Mouse (Mus musculus) embryonic facial prominence, embryonic 14.5 days (tissue): ENCODE data around the gene Snx33. TPM values are rescaled to one million over a fixed set of nuclear protein-coding genes. Genes with fewer than 3 reads are reported as not detected.

Experiments
- ATAC-seq: fragments of 200-750 bp; cut with Nextera tagmentation; 2 replicates; pipeline ENCODE4 v1.8.0; 2017; ENCODE audit warnings: low read depth, moderate number of reproducible peaks, moderate TSS enrichment
- DNase-seq: peaks from one replicate; pipeline ENCODE4 v3.0.0-alpha.2; 2015; ENCODE audit warnings: low spot score
- H3K27ac ChIP-seq: fragments of 300-500 bp; sonication (generic); replicated peaks from 2 replicates; pipeline ENCODE4 v1.5.1; 2014; ENCODE audit warnings: low read depth, mild to moderate bottlenecking, low read length, moderate library complexity
- H3K27me3 ChIP-seq: fragments of 300-500 bp; sonication (generic); replicated peaks from 2 replicates; pipeline ENCODE4 v1.6.1; 2014; ENCODE audit warnings: low read length; ENCODE audit not compliant: control insufficient read depth, insufficient read depth
- H3K36me3 ChIP-seq: fragments of 300-500 bp; sonication (generic); 2 replicates; pipeline ENCODE4 v1.6.1; 2014; ENCODE audit warnings: low read length, mixed read lengths; ENCODE audit not compliant: control insufficient read depth, insufficient read depth
- H3K4me1 ChIP-seq: fragments of 300-500 bp; sonication (generic); 2 replicates; pipeline ENCODE4 v1.6.1; 2014; ENCODE audit warnings: antibody characterized with exemption, low read length; ENCODE audit not compliant: control insufficient read depth, insufficient read depth
- H3K4me2 ChIP-seq: fragments of 300-500 bp; sonication (generic); 2 replicates; pipeline ENCODE4 v1.6.1; 2014; ENCODE audit warnings: low read depth, mild to moderate bottlenecking, low read length, moderate library complexity, mixed read lengths
- H3K4me3 ChIP-seq: fragments of 300-500 bp; sonication (generic); 2 replicates; pipeline ENCODE4 v1.5.1; 2014; ENCODE audit warnings: low read depth, mild to moderate bottlenecking, low read length
- H3K9ac ChIP-seq: fragments of 300-500 bp; sonication (generic); 2 replicates; pipeline ENCODE4 v1.6.1; 2014; ENCODE audit warnings: low read depth, mild to moderate bottlenecking, low read length, moderate library complexity, mixed read lengths
- H3K9me3 ChIP-seq: fragments of 300-500 bp; sonication (generic); 2 replicates; pipeline ENCODE4 v1.6.1; 2016; ENCODE audit warnings: low read length; ENCODE audit not compliant: control insufficient read depth
- WGBS: fragments of 180-500 bp; shearing (Covaris S2); extraction: QIAGEN DNeasy Blood & Tissue Kit; methylation state at CpG from one replicate; pipeline ENCODE4 v1.1.7; 2014; 5-methylcytosine and 5-hydroxymethylcytosine counted together
- polyA plus RNA-seq: library from polyadenylated mRNA; unstranded; fragments of >200 nt; fragmentation: Nextera tagmentation; extraction: Ambion mirVana; gene quantifications from 2 replicates; pipeline ENCODE4 v1.2.1, GENCODE M21; 2014

Gene Snx33
- polyA plus RNA-seq, 1 experiment from 2014 or later, result 7.8 TPM

- H3K27me3 ChIP-seq, result no peaks in the 10 kb centered on the region
- peaks cover 26% of the 10 kb centered on the region for H3K4me1 ChIP-seq
- no peak overlapping the region for H3K4me3 ChIP-seq
- 57% methylated on average over 4 of the region's 4 CpGs for WGBS
- H3K27ac ChIP-seq, result no peak overlapping the region
- peaks cover 9% of the 10 kb centered on the region; the same call in 1 of the 2 replicates for H3K36me3 ChIP-seq
- ATAC-seq, result no peak
- H3K9me3 ChIP-seq, result no peaks in the 10 kb centered on the region
- DNase-seq, result no peak
- H3K9ac ChIP-seq, result no peak overlapping the region
- no peak overlapping the region for H3K4me2 ChIP-seq
These were observed 1.3 kb upstream of the Snx33 start for GRCm38 (mm10) chr9:56929496-56929895.

DNA sequence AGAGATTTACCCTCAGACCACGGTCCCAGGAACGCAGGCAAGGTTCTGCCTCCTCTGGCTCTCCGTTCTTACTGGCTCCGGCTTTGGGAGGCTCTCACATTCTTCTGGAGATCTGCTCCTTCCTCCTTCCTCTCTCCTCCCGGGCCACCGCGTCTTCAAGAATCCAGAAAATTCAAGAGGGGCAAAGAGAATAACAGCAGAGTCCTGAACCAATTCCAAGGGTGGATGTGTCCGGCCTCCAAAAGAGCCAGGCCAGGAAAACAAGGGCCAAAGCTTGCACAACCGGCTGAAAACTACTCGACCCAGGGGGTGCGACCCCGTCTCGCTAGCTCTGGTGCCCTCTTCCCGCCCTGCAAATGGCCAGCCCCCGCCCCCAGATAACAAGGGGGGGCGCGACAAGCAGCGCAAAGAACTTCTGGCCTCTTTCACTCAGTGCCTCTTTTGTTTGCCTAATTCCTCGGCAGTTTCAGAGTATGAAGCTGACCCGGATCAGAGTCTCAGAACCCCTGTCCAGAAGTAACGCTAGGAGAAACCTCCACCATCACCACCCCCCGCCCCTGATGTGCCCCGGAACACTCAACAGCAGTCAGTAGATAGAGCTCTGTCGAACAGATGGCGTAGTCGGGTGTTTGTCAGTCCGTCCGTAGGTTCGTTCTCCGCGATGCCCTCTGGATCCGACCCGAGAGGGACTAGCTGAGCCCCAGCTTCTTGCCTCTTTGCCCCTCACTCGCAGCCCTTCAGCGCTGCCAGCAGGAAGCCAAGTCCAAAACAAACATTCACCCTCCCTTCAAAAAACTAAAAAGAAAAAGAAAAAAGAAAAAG lies 769 bp downstream of the Snx33 start:
- DNase-seq, result peak; percentile 63
- ATAC-seq, result peak; percentile 16
- 1% methylated on average over 35 of the region's 35 CpGs for WGBS
- Histone ChIP-seq H3K4me2 (peak overlapping the region; percentile 93), H3K4me3 (peak overlapping the region; percentile 74), H3K36me3 (peaks cover 13% of the 10 kb centered on the region), H3K27me3 (no peaks in the 10 kb centered on the region), H3K27ac (peak overlapping the region; percentile 97), H3K9me3 (no peaks in the 10 kb centered on the region), H3K9ac (peak overlapping the region; percentile 82), H3K4me1 (peaks cover 45% of the 10 kb centered on the region)

- 0 out of 2 replicates have a peak, but pooled peaks cover 8% of the 10 kb centered on the region for H3K9me3 ChIP-seq
- H3K4me2 ChIP-seq, result peak overlapping the region; percentile 93
- DNase-seq, result no peak
- H3K9ac ChIP-seq, result peak overlapping the region; percentile 82
- H3K27ac ChIP-seq, result peak overlapping the region; percentile 97
- WGBS, result 81% methylated on average over 10 of the region's 10 CpGs
- ATAC-seq, result no peak
- H3K4me1 ChIP-seq, result peaks cover 45% of the 10 kb centered on the region
- H3K4me3 ChIP-seq, result peak overlapping the region; percentile 74
- H3K36me3 ChIP-seq, result peaks cover 23% of the 10 kb centered on the region
- no peaks in the 10 kb centered on the region for H3K27me3 ChIP-seq
These were observed 1.8 kb downstream of the Snx33 start for GRCm38 (mm10) chr9:56926387-56926786.

DNA sequence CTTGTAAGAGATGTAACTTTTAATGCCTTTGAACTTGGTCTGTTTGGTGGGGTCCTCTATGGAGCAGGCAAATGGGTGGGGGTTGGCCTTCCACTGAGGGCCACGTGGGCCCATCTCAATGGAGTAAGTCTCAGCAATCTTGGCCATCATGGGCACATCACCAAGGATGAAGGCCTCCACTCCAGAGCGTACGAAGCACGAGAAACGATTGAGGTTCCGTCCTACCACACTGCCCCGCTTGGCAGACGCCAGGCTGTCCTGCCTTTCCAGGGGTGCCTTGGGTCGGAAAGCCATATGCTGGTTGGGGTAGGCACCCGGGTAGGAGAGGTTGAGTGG lies 2.2 kb downstream of the Snx33 start:
- Histone ChIP-seq H3K9me3 (0 out of 2 replicates have a peak, but pooled peaks cover 8% of the 10 kb centered on the region), H3K9ac (peak overlapping the region; percentile 82; the same call in 1 of the 2 replicates), H3K27ac (no peak overlapping the region), H3K36me3 (peaks cover 27% of the 10 kb centered on the region), H3K4me3 (peak overlapping the region; percentile 74; the same call in 1 of the 2 replicates), H3K4me1 (peaks cover 45% of the 10 kb centered on the region), H3K4me2 (peak overlapping the region; percentile 93), H3K27me3 (no peaks in the 10 kb centered on the region)
- 95% methylated on average over 10 of the region's 10 CpGs for WGBS
- no peak for ATAC-seq
- DNase-seq, result no peak

- H3K4me3 ChIP-seq, result peak overlapping the region; percentile 39
- H3K4me2 ChIP-seq, result peak overlapping the region; percentile 93
- H3K9ac ChIP-seq, result peak overlapping the region; percentile 5; the same call in 1 of the 2 replicates
- no peak for ATAC-seq
- DNase-seq, result no peak
- no peak overlapping the region for H3K27ac ChIP-seq
- no peaks in the 10 kb centered on the region for H3K27me3 ChIP-seq
- peaks cover 45% of the 10 kb centered on the region for H3K4me1 ChIP-seq
- 87% methylated on average over 25 of the region's 26 CpGs for WGBS
- H3K36me3 ChIP-seq, result peaks cover 31% of the 10 kb centered on the region
- H3K9me3 ChIP-seq, result 0 out of 2 replicates have a peak, but pooled peaks cover 8% of the 10 kb centered on the region
These were observed 2.7 kb downstream of the Snx33 start for GRCm38 (mm10) chr9:56925291-56926024.

GRCm38 (mm10) chr9:56924651-56925027 lies 3.5 kb downstream of the Snx33 start:
- Histone ChIP-seq H3K27me3 (no peaks in the 10 kb centered on the region), H3K36me3 (peaks cover 37% of the 10 kb centered on the region), H3K4me3 (peak overlapping the region; percentile 39), H3K4me2 (peak overlapping the region; percentile 93), H3K27ac (peak overlapping the region; percentile 2), H3K9me3 (0 out of 2 replicates have a peak, but pooled peaks cover 8% of the 10 kb centered on the region), H3K4me1 (peaks cover 45% of the 10 kb centered on the region), H3K9ac (peak overlapping the region; percentile 58)
- peak; percentile 79 for DNase-seq
- 7% methylated on average over 7 of the region's 7 CpGs for WGBS
- ATAC-seq, result peak; percentile 34; the same call in 1 of the 2 replicates

GRCm38 (mm10) chr9:56923841-56924650 lies 4.1 kb downstream of the Snx33 start:
- 43% methylated on average over 8 of the region's 8 CpGs for WGBS
- no peak for ATAC-seq
- peaks cover 37% of the 10 kb centered on the region for H3K36me3 ChIP-seq
- DNase-seq, result peak; percentile 35
- H3K4me2 ChIP-seq, result peak overlapping the region; percentile 93
- H3K9me3 ChIP-seq, result 0 out of 2 replicates have a peak, but pooled peaks cover 8% of the 10 kb centered on the region
- H3K4me1 ChIP-seq, result peaks cover 45% of the 10 kb centered on the region
- H3K4me3 ChIP-seq, result peak overlapping the region; percentile 39
- H3K27ac ChIP-seq, result peak overlapping the region; percentile 2
- H3K9ac ChIP-seq, result peak overlapping the region; percentile 58
- H3K27me3 ChIP-seq, result no peaks in the 10 kb centered on the region

GRCm38 (mm10) chr9:56922746-56923145 lies 5.4 kb downstream of the Snx33 start:
- Histone ChIP-seq H3K4me3 (peak overlapping the region; percentile 39; the same call in 1 of the 2 replicates), H3K27me3 (no peaks in the 10 kb centered on the region), H3K4me1 (peaks cover 39% of the 10 kb centered on the region), H3K9me3 (0 out of 2 replicates have a peak, but pooled peaks cover 8% of the 10 kb centered on the region), H3K9ac (0 out of 2 replicates have a peak overlapping the region, but pooled peaks have one; percentile 58), H3K36me3 (peaks cover 48% of the 10 kb centered on the region), H3K4me2 (peak overlapping the region; percentile 93), H3K27ac (0 out of 2 replicates have a peak overlapping the region, but pooled peaks have one; percentile 34)
- no peak for DNase-seq
- ATAC-seq, result no peak
- 91% methylated on average over 4 of the region's 4 CpGs for WGBS
